8 mouse cellular contexts compared by ENCODE assay signal in the genomic region with DNA sequence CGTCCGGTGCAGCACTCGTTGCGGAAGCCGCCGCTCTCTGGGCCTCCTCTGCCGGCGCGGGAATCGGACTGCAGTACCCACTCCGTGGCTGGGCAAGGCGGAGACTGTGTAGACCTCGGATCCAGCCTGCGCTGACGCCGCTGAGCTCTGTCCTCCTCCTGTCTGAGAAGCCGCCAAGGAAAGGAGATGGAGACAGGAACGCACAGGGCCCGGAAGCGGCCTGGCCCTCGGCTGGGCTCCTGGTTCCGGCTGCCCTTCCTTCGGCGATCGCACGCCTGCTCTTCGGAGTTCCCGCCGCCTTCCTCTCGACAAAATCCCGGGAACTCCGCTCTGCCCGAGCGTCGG. TPM values are rescaled to one million over a fixed set of nuclear protein-coding genes. Genes with fewer than 3 reads are reported as not detected.
DNase-seq lines count a peak whose midpoint lies in the region; ATAC-seq and TF ChIP-seq lines count a peak whose summit lies in the region.

No protein-coding gene starts in this region.

- H3K27ac ChIP-seq in lung, embryonic 14.5 days (ENCODE audit: low read depth): peak overlapping the region; percentile 98
- H3K27ac ChIP-seq in embryonic facial prominence, embryonic 14.5 days (replicated peaks; ENCODE audit: low read depth, low read length): peak overlapping the region; percentile 98
- H3K27ac ChIP-seq in limb, embryonic 12.5 days: peak overlapping the region; percentile 98
- peak overlapping the region; percentile 93 for H3K27ac ChIP-seq in neural tube, embryonic 14.5 days (ENCODE audit: low read depth, low read length)

- no peaks in the 10 kb centered on the region for H3K27me3 ChIP-seq in lung, embryonic 14.5 days (ENCODE audit: insufficient read depth, low read length)
- no peaks in the 10 kb centered on the region for H3K27me3 ChIP-seq in embryonic facial prominence, embryonic 14.5 days (replicated peaks; ENCODE audit: control insufficient read depth, insufficient read depth, low read length)
- H3K27me3 ChIP-seq in limb, embryonic 12.5 days: no peaks in the 10 kb centered on the region
- H3K27me3 ChIP-seq in neural tube, embryonic 14.5 days (ENCODE audit: control insufficient read depth, insufficient read depth, low read length): peaks cover 3% of the 10 kb centered on the region; the same call in 1 of the 2 replicates

- H3K9me3 ChIP-seq in lung, embryonic 14.5 days (ENCODE audit: low read depth, low read length): no peaks in the 10 kb centered on the region
- no peaks in the 10 kb centered on the region for H3K9me3 ChIP-seq in embryonic facial prominence, embryonic 14.5 days (ENCODE audit: control insufficient read depth, low read length)
- H3K9me3 ChIP-seq in limb, embryonic 12.5 days: no peaks in the 10 kb centered on the region
- no peaks in the 10 kb centered on the region for H3K9me3 ChIP-seq in neural tube, embryonic 14.5 days (ENCODE audit: control insufficient read depth, low read length)

- no peak for ATAC-seq in lung, embryonic 14.5 days (ENCODE audit: insufficient read depth)
- ATAC-seq in embryonic facial prominence, embryonic 14.5 days (ENCODE audit: low read depth): no peak
- ATAC-seq in limb, embryonic 12.5 days (ENCODE audit: insufficient number of reproducible peaks, insufficient read depth, low FRiP score, low TSS enrichment, low read depth): no peak
- ATAC-seq in neural tube, embryonic 14.5 days (ENCODE audit: low read depth): no peak

- peak overlapping the region; percentile 99 for H3K4me3 ChIP-seq in lung, embryonic 14.5 days (ENCODE audit: low read depth, low read length)
- peak overlapping the region; percentile 99 for H3K4me3 ChIP-seq in embryonic facial prominence, embryonic 14.5 days (ENCODE audit: low read depth, low read length)
- H3K4me3 ChIP-seq in limb, embryonic 12.5 days (replicated peaks): peak overlapping the region; percentile 95
- peak overlapping the region; percentile 97 for H3K4me3 ChIP-seq in neural tube, embryonic 14.5 days (ENCODE audit: low read depth, low read length)

- DNase-seq in lung, embryonic 14.5 days: no peak
- DNase-seq in lung, postnatal 25 days (ENCODE audit: low spot score): no peak
- DNase-seq in embryonic facial prominence, embryonic 14.5 days (ENCODE audit: low spot score): no peak
- DNase-seq in urinary bladder, postnatal 25 days (ENCODE audit: low spot score): no peak
- no peak for DNase-seq in right cerebral cortex, postnatal 4 days
- no peak for DNase-seq in kidney, postnatal 4 days

- peak overlapping the region; percentile 98 for H3K9ac ChIP-seq in lung, embryonic 14.5 days
- H3K9ac ChIP-seq in embryonic facial prominence, embryonic 14.5 days (ENCODE audit: low read depth, low read length): peak overlapping the region; percentile 94
- peak overlapping the region; percentile 95 for H3K9ac ChIP-seq in limb, embryonic 12.5 days (replicated peaks)
- peak overlapping the region; percentile 94 for H3K9ac ChIP-seq in neural tube, embryonic 14.5 days (replicated peaks; ENCODE audit: low read depth, low read length)

- under 1% methylated on average over 32 of the region's 35 CpGs for whole genome bisulfite sequencing in lung, embryonic 14.5 days
- WGBS in embryonic facial prominence, embryonic 14.5 days: 0% methylated on average over 19 of the region's 35 CpGs
- WGBS in limb, embryonic 12.5 days: 0% methylated on average over 35 of the region's 35 CpGs
- under 1% methylated on average over 31 of the region's 35 CpGs for WGBS in neural tube, embryonic 14.5 days

- H3K4me2 ChIP-seq in lung, embryonic 14.5 days: peak overlapping the region; percentile 98
- peak overlapping the region; percentile 82 for H3K4me2 ChIP-seq in embryonic facial prominence, embryonic 14.5 days (ENCODE audit: low read depth, low read length)
- peak overlapping the region; percentile 100 for H3K4me2 ChIP-seq in limb, embryonic 12.5 days
- H3K4me2 ChIP-seq in neural tube, embryonic 14.5 days (ENCODE audit: low read depth, low read length): peak overlapping the region; percentile 100

- no peaks in the 10 kb centered on the region; the same call in 1 of the 2 replicates for H3K4me1 ChIP-seq in lung, embryonic 14.5 days (ENCODE audit: insufficient read depth)
- peaks cover 33% of the 10 kb centered on the region for H3K4me1 ChIP-seq in embryonic facial prominence, embryonic 14.5 days (ENCODE audit: control insufficient read depth, insufficient read depth, low read length)
- peaks cover 50% of the 10 kb centered on the region for H3K4me1 ChIP-seq in limb, embryonic 12.5 days (replicated peaks)
- H3K4me1 ChIP-seq in neural tube, embryonic 14.5 days (ENCODE audit: control insufficient read depth, insufficient read depth, low read length): peaks cover 30% of the 10 kb centered on the region

- no peak for TF ChIP-seq CTCF in lung, embryonic 14.5 days (IDR thresholded peaks at IDR 0.05; ENCODE audit: low read depth)

- peaks cover 22% of the 10 kb centered on the region for H3K36me3 ChIP-seq in lung, embryonic 14.5 days (ENCODE audit: insufficient read depth)
- H3K36me3 ChIP-seq in embryonic facial prominence, embryonic 14.5 days (ENCODE audit: control insufficient read depth, insufficient read depth, low read length): peaks cover 25% of the 10 kb centered on the region
- peaks cover 13% of the 10 kb centered on the region for H3K36me3 ChIP-seq in limb, embryonic 12.5 days
- H3K36me3 ChIP-seq in neural tube, embryonic 14.5 days (ENCODE audit: control insufficient read depth, insufficient read depth, low read length): peaks cover 1% of the 10 kb centered on the region; the same call in 1 of the 2 replicates

RNA-seq across cellular contexts. Expression of gene Ppp1r15b, which starts 0.6 kb away (rescaled TPM):
- 51.4 and 54.3 TPM in 2 replicates for polyA plus RNA-seq in lung, embryonic 14.5 days (2014; fragmentation: Nextera tagmentation; extraction: Ambion mirVana)
- polyA plus RNA-seq in embryonic facial prominence, embryonic 14.5 days (2014; fragmentation: Nextera tagmentation; extraction: Ambion mirVana): 42.0 and 42.1 TPM in 2 replicates
- 41.9 and 46.9 TPM in 2 replicates for polyA plus RNA-seq in limb, embryonic 12.5 days (2016; fragmentation: Nextera tagmentation; extraction: Ambion mirVana)
- 25.9 and 37.1 TPM in 2 replicates for polyA plus RNA-seq in neural tube, embryonic 14.5 days (2014; fragmentation: Nextera tagmentation; extraction: Ambion mirVana)

RNA-seq across cellular contexts. Expression of gene Plekha6, which starts 32.5 kb away (rescaled TPM):
- 6.7 and 10.2 TPM in 2 replicates for polyA plus RNA-seq in lung, embryonic 14.5 days (2014; fragmentation: Nextera tagmentation; extraction: Ambion mirVana)
- 4.4 and 6.3 TPM in 2 replicates for polyA plus RNA-seq in embryonic facial prominence, embryonic 14.5 days (2014; fragmentation: Nextera tagmentation; extraction: Ambion mirVana)
- polyA plus RNA-seq in limb, embryonic 12.5 days (2016; fragmentation: Nextera tagmentation; extraction: Ambion mirVana): 1.6 and 2.5 TPM in 2 replicates
- polyA plus RNA-seq in neural tube, embryonic 14.5 days (2014; fragmentation: Nextera tagmentation; extraction: Ambion mirVana): 25.5 and 27.9 TPM in 2 replicates
